Mouse (Mus musculus) brain, embryonic 18.5 days (tissue): Measurements from ENCODE around the gene Lamtor1.
A peak's percentile ranks its signal among the peaks of the same experiment; 100 is the strongest.

Experiments used
- DNase-seq: peaks from one replicate; pipeline ENCODE4 v3.0.0-alpha.2; 2012; ENCODE audit warnings: low read depth, low spot score

Gene Lamtor1

DNA sequence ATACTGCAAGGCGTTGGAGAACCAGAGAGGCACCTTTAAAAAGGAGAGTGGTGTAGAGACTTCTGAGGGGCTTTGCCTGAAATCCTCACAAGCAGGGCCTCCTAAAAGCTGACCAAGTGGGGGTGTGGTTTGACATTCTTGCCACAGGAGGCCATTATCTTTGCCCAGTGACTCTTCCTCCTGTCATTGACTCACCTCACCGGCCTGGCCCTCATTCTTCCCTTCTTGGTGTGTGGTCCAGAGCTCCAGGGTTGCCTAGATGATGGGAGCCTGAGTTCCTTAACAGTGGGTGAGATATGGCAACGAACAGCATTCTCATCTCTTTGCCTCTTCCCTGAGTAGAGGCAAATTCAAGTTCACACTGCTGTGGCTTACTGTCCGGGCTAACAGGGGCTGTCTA, 50.2 kb downstream of the Lamtor1 start:
- DNase-seq = no peak

- DNase-seq = no peak
Observed at GRCm38 (mm10) chr7:101956481-101956880, 50.8 kb downstream of the Lamtor1 start.

DNA sequence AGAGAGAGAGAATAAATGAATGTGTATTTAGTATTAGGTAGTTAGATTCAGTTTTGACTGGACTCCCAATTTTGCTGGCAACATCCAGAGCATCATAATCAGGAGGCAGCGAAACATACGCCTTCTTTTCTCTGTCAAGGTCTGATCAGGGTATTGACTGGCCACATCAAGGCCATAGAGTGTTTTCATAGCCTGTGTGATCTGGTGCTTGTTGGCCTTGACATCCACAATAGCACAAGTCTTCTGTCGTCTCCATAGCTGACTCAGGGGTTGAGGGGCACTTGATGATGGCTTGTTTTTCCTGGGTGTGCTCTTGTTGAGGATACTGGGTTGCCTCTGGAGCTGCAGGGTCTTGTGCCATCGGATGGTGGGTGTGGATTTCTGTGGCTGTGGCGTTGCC, 51.2 kb downstream of the Lamtor1 start:
- DNase-seq = no peak

DNA sequence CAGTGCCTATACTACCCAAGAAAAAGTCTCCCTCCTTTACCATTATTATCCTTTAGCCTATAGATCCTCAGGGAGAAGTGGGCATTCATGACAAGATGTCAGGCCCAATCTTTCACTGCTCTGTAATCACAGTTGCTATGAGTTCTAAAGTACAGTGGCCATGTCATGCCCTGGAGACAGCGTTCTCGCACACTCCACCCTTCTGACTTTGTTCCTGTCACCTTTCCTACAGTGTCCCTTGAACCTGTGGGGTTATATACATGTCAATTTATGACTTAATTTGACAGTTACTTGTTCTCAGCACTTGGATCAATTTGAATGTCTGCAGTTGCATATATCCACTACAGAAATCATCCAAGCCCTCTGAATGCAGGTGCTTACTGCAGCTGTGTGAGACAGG, 57.1 kb downstream of the Lamtor1 start:
- DNase-seq = no peak

DNA sequence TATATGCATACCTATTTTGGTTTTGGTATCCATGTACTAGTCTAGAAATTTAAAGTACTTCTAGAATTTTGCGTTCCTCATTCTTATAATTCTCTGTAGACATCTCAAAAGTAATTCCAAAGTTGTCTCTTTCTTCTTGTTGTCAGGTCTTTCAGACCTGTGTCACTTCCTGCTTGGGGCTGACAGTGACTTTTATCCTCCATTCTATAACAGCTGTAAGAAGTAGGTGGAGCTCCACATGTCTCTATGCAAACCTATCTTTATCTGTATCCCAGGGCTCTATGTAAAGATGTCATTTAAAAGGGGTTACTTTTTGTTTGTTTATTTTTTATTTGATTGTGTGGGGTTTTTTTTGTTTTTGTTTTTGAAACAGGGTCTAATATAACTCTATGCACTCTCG, 57.9 kb downstream of the Lamtor1 start:
- DNase-seq = no peak

- no peak for DNase-seq
Observed at GRCm38 (mm10) chr7:101964551-101964950, 58.8 kb downstream of the Lamtor1 start.

GRCm38 (mm10) chr7:101965606-101966005, 59.9 kb downstream of the Lamtor1 start:
- DNase-seq = no peak

DNA sequence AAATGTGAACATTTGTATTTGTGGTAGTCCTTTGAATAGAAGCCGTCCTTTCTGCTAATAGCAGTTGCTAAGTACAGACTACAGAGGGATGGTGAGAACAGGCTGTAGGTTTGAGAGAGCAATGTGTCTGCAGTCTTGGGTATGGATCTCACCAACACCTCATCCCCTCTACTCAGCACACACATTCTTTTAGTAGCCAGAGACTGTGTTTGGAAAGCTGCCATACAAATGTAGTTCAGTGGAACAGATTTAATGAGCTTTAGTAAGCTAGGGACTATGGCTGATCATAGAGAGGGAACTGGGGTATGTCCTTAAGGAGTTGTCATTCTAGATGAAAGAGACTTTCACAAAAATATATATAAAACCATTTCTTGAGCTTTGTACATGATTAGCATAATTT, 61.6 kb downstream of the Lamtor1 start:
- no peak for DNase-seq

DNA sequence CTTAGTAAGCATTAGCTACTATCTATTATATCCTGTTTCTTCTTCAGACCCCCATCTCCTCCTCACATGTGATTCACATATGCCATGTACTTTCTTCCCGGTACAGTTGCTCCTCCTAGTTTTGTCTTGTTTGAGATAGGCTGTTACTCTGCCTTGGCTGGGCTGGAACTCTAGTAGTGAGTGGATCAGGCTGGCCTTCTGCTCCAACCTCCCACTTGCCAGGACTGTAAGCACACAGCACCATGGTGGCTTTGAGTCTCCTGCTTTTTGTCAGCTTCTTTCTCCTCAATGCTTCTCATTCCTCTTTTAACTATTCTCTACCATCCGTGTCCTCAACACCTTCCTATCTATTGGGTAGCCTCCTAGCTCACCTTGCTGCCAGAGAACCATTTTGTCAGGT, 63.0 kb downstream of the Lamtor1 start:
- DNase-seq = no peak

DNA sequence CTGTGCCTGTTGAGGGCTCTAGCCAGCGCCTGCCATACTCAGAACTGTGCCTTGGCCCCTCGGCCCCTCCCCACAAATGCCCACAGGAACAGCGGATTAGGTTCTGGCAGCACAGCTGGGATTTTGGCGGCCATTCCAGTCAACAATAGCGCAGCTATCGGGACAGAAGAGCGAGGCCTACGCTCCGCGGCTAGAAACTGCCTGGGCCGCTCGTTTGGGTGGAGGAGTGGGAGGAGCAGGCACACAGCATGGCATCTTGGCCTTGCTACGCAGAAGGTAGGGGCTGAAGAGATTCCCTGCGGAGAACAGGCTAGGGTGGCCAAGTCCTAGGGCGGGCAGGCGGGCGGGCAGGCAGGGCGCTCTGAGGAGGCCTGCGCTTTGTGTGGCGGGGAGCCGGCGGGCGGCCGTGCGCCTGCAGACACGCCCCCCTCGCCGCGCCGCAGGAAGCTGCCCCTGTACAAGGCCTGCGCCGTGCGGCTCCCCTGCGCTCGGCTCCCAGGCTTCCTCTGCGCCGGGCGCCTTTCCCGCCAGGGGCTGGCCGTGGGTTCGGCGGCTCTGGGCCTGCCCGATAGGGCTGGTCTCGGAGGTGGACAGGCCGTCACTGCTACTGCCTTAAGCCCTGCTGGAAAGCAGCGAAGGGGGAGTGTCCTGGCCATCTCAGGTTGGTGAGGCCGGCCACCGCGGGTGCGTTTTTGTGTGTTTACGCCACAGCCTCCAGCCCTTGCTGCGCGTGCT, 64.2 kb downstream of the Lamtor1 start:
- peak; percentile 69 for DNase-seq

- DNase-seq = peak; percentile 87
Observed at GRCm38 (mm10) chr7:101970429-101970775, 64.7 kb downstream of the Lamtor1 start.

DNA sequence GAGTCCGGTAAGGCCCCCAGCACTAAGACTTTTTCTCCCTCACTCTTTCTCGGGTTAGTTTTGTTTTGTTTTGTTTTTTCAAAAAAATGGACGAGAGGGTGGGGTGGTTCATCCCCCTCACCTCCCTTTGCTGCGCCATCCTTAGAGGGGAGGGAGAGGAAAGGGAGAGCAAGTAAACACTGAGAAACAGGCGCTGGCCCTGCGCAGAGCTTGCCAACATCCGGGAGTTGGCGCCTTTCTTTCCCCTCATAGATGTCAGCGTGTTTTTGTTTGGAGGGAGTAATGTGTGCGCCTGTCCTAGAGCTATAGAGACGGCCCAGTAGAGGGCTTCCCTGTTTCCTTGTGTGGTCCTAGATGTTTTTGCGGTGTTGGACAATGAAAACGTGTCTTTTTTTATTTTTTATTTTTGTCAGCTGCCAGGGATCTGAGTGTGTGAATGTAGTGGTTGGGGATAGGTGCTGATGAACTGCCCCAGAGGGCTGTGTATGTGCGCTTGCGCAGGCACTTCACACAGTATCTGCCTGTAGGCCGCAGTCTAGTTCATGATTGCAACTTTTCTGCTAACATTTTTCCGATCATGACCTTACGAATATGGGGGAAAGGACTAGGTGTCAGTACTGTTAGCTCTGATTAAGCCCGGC, 65.2 kb downstream of the Lamtor1 start:
- DNase-seq = peak; percentile 76

DNA sequence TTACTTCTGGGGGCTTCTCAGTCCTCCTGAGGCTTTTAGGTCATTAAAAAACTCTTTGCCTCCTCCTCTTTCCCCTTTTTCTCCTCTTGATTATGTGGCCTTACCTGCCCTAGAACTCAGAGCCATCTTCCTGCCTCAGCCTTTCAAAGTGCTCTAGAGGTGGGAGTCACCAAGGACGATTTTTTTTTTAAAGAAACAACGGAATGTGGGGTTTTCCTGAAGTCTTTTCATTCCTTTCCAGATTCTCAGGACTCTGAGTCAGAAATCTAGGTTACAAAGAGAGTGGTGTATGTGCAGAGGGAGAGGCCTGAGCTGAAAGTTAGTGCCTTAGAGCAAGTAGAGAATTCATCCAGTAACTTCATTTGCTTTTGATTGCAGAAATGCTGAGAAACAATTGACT, 66.0 kb downstream of the Lamtor1 start:
- no peak for DNase-seq

- no peak for DNase-seq
Observed at GRCm38 (mm10) chr7:101973730-101974129, 68.0 kb downstream of the Lamtor1 start.

- DNase-seq = no peak
Observed at GRCm38 (mm10) chr7:101974505-101974904, 68.8 kb downstream of the Lamtor1 start.
